Mouse (Mus musculus): ENCODE data around the gene Flt1. TPM values are rescaled to one million over a fixed set of nuclear protein-coding genes. Genes with fewer than 3 reads are reported as not detected.

The Flt1 gene
- polyA plus RNA-seq, 1 experiment = 23.4 TPM

DNA sequence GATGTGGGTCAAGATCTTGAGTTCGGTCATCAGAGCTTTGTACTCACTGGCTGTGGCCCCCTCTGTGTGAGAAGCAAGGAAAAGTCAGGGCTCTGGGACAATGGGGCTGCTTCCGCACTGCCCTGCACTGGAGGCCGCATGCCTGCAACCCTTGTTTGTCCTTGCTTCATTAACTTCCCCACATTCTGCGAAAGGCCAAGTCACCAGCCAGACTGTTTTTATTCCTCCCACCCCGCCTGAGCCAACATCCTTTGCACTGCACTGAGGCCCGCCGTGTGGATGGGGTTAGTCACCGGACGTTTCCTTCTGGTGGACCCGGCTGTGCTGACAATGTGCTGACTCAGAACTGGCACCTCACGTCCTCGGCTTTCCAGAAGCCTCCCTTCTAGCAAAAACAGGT lies 136.0 kb downstream of the Flt1 start:
- no peak overlapping the region for H3K27ac ChIP-seq (ENCODE audit: insufficient read depth, low read length)
- 0 out of 2 replicates have a peak, but pooled peaks have one; percentile 2 for TF ChIP-seq EP300 (IDR thresholded peaks at IDR 0.05; ENCODE audit: insufficient read depth, low read depth, low read length)
- no peak for TF ChIP-seq CTCF (IDR thresholded peaks at IDR 0.05; ENCODE audit: low read depth, low read length)
- TF ChIP-seq POLR2A (IDR thresholded peaks at IDR 0.05; ENCODE audit: insufficient read depth, low read length) = no peak
- no peaks in the 10 kb centered on the region for H3K27me3 ChIP-seq (ENCODE audit: control insufficient read depth, insufficient read depth, low read length, poor library complexity, severe bottlenecking)

DNA sequence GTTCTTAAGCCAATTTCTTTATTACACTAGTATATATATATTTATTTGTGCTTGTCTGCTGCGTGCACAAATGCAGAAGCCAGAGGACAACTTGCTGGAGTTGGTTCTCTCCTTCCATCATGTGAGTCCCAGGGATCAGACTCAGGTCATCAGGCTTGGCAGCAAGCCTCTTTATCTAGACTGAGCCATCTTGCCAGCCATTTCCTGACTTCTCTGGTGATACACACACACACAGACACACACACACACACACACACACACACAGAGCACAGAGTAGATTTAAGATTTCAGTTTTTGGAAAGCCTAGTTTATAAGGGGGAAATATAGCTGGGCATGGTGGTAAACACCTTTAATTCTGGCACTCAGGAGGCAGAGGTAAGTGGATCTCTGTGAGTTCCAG lies 140.7 kb downstream of the Flt1 start:
- Histone ChIP-seq H3K36me3 (ENCODE audit: control insufficient read depth, insufficient read depth, low read length, poor library complexity, severe bottlenecking) (no peaks in the 10 kb centered on the region), H3K9me3 (replicated peaks; ENCODE audit: control insufficient read depth, insufficient read depth, low read length, poor library complexity, severe bottlenecking) (no peaks in the 10 kb centered on the region), H3K9ac (ENCODE audit: low read depth, poor library complexity, severe bottlenecking) (no peak overlapping the region), H3K4me3 (ENCODE audit: low read depth, low read length) (no peak overlapping the region), H3K27ac (ENCODE audit: insufficient read depth, low read length) (no peak overlapping the region), H3K27me3 (ENCODE audit: control insufficient read depth, insufficient read depth, low read length, poor library complexity, severe bottlenecking) (no peaks in the 10 kb centered on the region), H3K4me1 (ENCODE audit: control insufficient read depth, insufficient read depth, low read length) (no peaks in the 10 kb centered on the region)
- TF ChIP-seq POLR2A (IDR thresholded peaks at IDR 0.05; ENCODE audit: insufficient read depth, low read length) (no peak), EP300 (IDR thresholded peaks at IDR 0.05; ENCODE audit: insufficient read depth, low read depth, low read length) (no peak)

More for the DNA sequence above, 136.0 kb downstream of the Flt1 start:
- Histone ChIP-seq H3K4me3 (ENCODE audit: low read depth, low read length) (0 out of 2 replicates have a peak overlapping the region, but pooled peaks have one; percentile 1), H3K9ac (ENCODE audit: low read depth, poor library complexity, severe bottlenecking) (no peak overlapping the region), H3K4me1 (ENCODE audit: control insufficient read depth, insufficient read depth, low read length) (no peaks in the 10 kb centered on the region), H3K36me3 (ENCODE audit: control insufficient read depth, insufficient read depth, low read length, poor library complexity, severe bottlenecking) (no peaks in the 10 kb centered on the region), H3K9me3 (replicated peaks; ENCODE audit: control insufficient read depth, insufficient read depth, low read length, poor library complexity, severe bottlenecking) (no peaks in the 10 kb centered on the region)

DNA sequence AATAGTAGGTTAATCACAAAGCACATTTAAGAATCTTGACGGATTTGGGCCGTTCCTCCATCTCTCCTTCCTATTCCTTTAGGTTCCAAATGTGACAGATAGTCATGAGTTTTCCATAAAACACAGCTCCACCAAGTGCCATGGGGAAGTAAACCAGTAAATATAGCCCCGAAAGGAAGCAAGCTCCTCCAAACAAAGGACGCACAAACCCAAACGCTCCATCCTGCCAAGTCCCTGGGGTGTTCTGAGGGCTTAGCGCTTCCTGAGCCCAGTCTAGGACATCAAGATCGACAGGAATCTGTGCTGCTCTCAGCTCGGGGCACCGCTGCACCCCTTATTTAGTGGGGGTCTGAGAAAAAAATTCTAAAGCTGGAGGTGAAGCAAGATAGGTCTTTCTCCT lies 141.2 kb downstream of the Flt1 start:
- Histone ChIP-seq H3K27me3 (ENCODE audit: control insufficient read depth, insufficient read depth, low read length, poor library complexity, severe bottlenecking) (no peaks in the 10 kb centered on the region), H3K27ac (ENCODE audit: insufficient read depth, low read length) (no peak overlapping the region), H3K4me1 (ENCODE audit: control insufficient read depth, insufficient read depth, low read length) (no peaks in the 10 kb centered on the region), H3K9ac (ENCODE audit: low read depth, poor library complexity, severe bottlenecking) (no peak overlapping the region), H3K9me3 (replicated peaks; ENCODE audit: control insufficient read depth, insufficient read depth, low read length, poor library complexity, severe bottlenecking) (no peaks in the 10 kb centered on the region), H3K36me3 (ENCODE audit: control insufficient read depth, insufficient read depth, low read length, poor library complexity, severe bottlenecking) (no peaks in the 10 kb centered on the region), H3K4me3 (ENCODE audit: low read depth, low read length) (no peak overlapping the region)
- no peak for TF ChIP-seq CTCF (IDR thresholded peaks at IDR 0.05; ENCODE audit: low read depth, low read length)
- no peak for TF ChIP-seq POLR2A (IDR thresholded peaks at IDR 0.05; ENCODE audit: insufficient read depth, low read length)
- TF ChIP-seq EP300 (IDR thresholded peaks at IDR 0.05; ENCODE audit: insufficient read depth, low read depth, low read length) = no peak

DNA sequence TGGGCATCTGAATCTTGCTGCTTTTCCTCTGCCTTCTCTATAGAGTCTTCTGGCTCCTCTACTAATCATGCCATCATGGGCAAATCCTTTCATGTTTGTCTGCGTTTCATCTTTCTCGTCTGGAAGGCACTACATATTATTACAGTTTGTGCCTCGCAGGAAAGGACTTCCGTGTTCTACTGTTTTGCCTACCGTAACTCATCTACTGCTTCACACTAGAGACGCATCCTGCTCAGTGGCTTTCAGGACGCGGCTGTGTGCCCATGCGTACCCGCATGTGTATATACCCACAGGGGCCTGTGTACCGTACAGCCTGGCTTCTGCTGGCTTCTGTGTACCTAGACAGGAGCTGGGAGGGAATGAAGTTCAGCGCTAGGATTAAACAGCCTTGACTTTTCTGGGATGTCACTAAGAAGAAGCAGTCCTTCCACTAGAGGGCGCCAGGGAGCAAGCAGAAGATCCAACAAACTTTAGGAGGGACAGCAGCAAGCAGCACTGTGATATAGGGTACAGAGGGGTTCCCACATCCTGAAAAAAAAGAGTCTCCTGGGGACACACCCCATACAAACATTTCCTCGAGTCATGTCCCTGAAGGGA lies 142.0 kb downstream of the Flt1 start:
- Histone ChIP-seq H3K36me3 (ENCODE audit: control insufficient read depth, insufficient read depth, low read length, poor library complexity, severe bottlenecking) (no peaks in the 10 kb centered on the region), H3K9ac (ENCODE audit: low read depth, poor library complexity, severe bottlenecking) (no peak overlapping the region), H3K4me1 (ENCODE audit: control insufficient read depth, insufficient read depth, low read length) (no peaks in the 10 kb centered on the region), H3K9me3 (replicated peaks; ENCODE audit: control insufficient read depth, insufficient read depth, low read length, poor library complexity, severe bottlenecking) (no peaks in the 10 kb centered on the region), H3K27ac (ENCODE audit: insufficient read depth, low read length) (no peak overlapping the region), H3K27me3 (ENCODE audit: control insufficient read depth, insufficient read depth, low read length, poor library complexity, severe bottlenecking) (no peaks in the 10 kb centered on the region), H3K4me3 (ENCODE audit: low read depth, low read length) (no peak overlapping the region)
- no peak for TF ChIP-seq EP300 (IDR thresholded peaks at IDR 0.05; ENCODE audit: insufficient read depth, low read depth, low read length)
- peak; percentile 77 for TF ChIP-seq CTCF (IDR thresholded peaks at IDR 0.05; ENCODE audit: low read depth, low read length)
- no peak for TF ChIP-seq POLR2A (IDR thresholded peaks at IDR 0.05; ENCODE audit: insufficient read depth, low read length)

DNA sequence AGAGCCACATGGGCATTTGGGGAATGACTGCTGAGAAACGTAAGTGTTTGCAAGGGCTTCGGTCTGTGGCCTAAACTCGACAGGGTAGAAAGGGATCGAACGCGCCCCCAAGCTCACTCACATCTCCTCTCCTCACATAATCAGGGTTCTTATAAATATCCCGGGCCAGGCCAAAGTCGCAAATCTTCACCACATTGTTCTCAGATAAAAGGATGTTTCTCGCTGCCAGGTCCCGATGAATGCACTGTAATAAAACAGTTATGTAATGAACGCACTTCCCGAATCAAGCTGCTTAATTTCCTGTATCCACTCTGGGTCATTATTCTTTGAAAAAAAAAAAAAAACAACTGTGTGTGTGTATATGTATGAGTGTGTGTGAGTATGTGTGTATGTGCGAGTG lies 145.6 kb downstream of the Flt1 start:
- no peak for TF ChIP-seq CTCF (IDR thresholded peaks at IDR 0.05; ENCODE audit: low read depth, low read length)
- TF ChIP-seq EP300 (IDR thresholded peaks at IDR 0.05; ENCODE audit: insufficient read depth, low read depth, low read length) = no peak
- TF ChIP-seq POLR2A (IDR thresholded peaks at IDR 0.05; ENCODE audit: insufficient read depth, low read length) = no peak
- Histone ChIP-seq H3K9ac (ENCODE audit: low read depth, poor library complexity, severe bottlenecking) (no peak overlapping the region), H3K4me1 (ENCODE audit: control insufficient read depth, insufficient read depth, low read length) (no peaks in the 10 kb centered on the region), H3K36me3 (ENCODE audit: control insufficient read depth, insufficient read depth, low read length, poor library complexity, severe bottlenecking) (no peaks in the 10 kb centered on the region), H3K9me3 (replicated peaks; ENCODE audit: control insufficient read depth, insufficient read depth, low read length, poor library complexity, severe bottlenecking) (no peaks in the 10 kb centered on the region), H3K27me3 (ENCODE audit: control insufficient read depth, insufficient read depth, low read length, poor library complexity, severe bottlenecking) (no peaks in the 10 kb centered on the region), H3K4me3 (ENCODE audit: low read depth, low read length) (no peak overlapping the region), H3K27ac (ENCODE audit: insufficient read depth, low read length) (no peak overlapping the region)

DNA sequence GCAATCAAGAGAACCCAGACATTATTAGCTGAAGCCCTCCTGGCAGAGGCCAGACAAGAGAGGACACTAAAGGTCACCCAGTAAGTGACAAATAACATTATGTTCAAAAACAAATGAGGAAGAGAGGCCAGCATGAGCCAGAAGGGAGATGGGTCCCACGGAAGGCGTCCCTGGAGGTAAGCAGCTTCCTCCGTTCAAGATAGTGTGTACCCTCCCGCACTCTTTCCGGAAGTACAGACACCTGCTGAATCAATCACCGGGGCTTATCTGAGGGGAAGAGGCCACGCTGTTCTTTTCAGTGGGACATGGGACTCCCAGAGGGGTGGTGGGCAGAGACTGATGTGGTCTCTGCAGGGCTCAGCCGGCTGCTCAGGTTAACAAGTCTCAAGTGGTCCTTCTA lies 146.1 kb downstream of the Flt1 start:
- no peak for TF ChIP-seq CTCF (IDR thresholded peaks at IDR 0.05; ENCODE audit: low read depth, low read length)
- TF ChIP-seq EP300 (IDR thresholded peaks at IDR 0.05; ENCODE audit: insufficient read depth, low read depth, low read length) = no peak
- TF ChIP-seq POLR2A (IDR thresholded peaks at IDR 0.05; ENCODE audit: insufficient read depth, low read length) = no peak
- H3K9ac ChIP-seq (ENCODE audit: low read depth, poor library complexity, severe bottlenecking) = no peak overlapping the region

More for the DNA sequence above, 146.1 kb downstream of the Flt1 start:
- Histone ChIP-seq H3K4me1 (ENCODE audit: control insufficient read depth, insufficient read depth, low read length) (no peaks in the 10 kb centered on the region), H3K9me3 (replicated peaks; ENCODE audit: control insufficient read depth, insufficient read depth, low read length, poor library complexity, severe bottlenecking) (no peaks in the 10 kb centered on the region), H3K27ac (ENCODE audit: insufficient read depth, low read length) (no peak overlapping the region), H3K36me3 (ENCODE audit: control insufficient read depth, insufficient read depth, low read length, poor library complexity, severe bottlenecking) (no peaks in the 10 kb centered on the region), H3K4me3 (ENCODE audit: low read depth, low read length) (no peak overlapping the region), H3K27me3 (ENCODE audit: control insufficient read depth, insufficient read depth, low read length, poor library complexity, severe bottlenecking) (no peaks in the 10 kb centered on the region)
